Mouse (Mus musculus): ENCODE results near the gene Map3k20. TPM values are rescaled to one million over a fixed set of nuclear protein-coding genes. Genes with fewer than 3 reads are reported as not detected.

Gene Map3k20
- total RNA-seq, 2 experiments from 2014 or later = 30.5 to 46.9 TPM

DNA sequence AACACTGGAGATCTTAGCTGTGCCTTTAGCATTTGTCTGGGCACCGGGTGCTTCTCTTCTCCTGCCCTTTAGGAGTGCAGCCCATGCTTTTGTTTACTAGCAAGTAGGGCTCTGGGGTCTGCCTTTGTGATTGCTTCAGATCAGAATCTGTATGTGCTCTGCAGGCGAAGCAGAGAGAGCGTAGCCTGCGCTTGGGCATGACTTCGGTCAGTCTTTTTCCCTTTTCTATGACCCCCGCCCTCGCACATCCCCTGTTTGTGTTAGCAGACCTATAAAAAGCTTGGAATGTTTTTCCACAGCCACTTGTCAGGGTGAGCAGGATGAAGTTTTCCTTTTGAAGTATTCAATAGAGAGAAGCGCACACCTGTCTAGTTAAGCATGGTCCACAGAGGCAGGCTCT, 26.0 kb downstream of the Map3k20 start:
- ATAC-seq (replicated peaks; ENCODE audit: low FRiP score, low TSS enrichment, poor library complexity, severe bottlenecking) = no peak

DNA sequence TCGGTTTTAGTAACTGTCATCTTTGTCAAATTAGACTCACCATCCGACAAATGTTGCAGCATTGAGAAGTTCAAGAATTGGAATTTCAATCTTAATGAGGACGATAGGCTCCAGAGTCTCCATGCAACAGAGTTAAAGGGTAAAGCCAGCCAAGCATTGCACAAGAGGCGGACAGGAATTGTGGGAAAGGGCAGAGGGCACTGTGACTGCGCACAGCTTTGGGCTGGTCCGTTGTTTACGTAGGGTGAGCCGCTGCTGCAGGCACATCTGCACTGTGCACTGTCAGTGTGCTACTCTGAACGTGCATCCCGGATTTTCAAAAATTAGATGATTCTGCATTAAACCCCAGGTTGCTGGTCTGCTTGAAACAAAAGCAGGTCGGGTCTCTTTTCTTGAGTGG, 27.9 kb downstream of the Map3k20 start:
- no peak for ATAC-seq (replicated peaks; ENCODE audit: low FRiP score, low TSS enrichment, poor library complexity, severe bottlenecking)

DNA sequence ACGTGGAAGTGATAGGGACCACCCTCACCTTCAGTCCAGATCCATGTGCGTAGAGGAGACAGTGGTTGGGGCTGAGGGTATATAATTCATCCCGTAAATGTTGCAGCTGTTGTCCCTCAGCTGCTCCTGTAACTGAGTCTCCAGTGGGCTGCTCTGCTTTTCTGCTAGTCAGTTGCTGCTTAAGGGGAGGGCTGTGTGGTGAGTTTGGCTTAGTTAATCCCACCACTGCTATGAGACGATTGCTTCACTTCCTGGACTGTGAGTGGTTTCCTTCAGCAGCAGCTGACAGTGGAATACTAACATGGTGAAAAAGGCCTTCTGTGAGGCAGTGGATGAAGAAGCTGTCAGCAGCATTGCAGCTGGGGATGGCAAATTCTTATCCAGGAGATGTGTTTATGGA, 33.0 kb downstream of the Map3k20 start:
- ATAC-seq (replicated peaks; ENCODE audit: low FRiP score, low TSS enrichment, poor library complexity, severe bottlenecking) = no peak

DNA sequence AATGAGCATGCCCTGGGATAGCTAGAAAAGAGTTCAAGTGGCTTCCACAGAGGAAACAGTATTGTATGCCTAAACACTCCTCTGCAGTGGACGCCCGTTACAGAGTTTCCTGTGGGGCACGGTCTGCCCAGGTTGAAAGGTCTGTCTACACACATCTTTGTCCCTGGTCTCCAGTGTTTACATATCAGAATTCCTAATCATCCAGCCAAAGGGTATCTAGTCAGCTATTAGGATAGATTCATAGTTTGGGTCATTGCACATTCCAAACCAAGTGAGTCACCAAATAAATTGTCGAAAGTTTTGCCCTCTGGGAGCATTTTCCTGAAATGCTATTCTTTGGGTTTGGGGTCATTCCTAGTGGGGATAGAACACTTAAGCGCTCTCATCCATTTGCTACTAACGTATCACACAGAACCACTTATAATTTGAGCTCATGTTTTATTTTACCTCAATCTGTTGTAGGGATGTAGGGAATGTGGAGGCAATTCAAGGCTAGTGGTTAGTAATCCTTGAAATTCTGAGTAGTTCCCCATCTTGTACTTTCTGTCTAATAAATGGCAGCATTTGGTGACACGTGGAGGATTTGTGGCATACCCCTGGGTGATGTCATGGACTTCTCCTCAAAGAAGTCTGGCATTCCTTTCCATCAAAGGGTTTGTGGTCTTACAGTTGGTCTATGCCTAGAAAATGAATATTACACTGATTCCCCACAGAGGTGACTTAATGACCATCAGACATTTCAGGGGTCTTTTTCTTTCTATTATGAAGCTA, 33.8 kb downstream of the Map3k20 start:
- ATAC-seq (replicated peaks; ENCODE audit: low FRiP score, low TSS enrichment, poor library complexity, severe bottlenecking) = no peak

DNA sequence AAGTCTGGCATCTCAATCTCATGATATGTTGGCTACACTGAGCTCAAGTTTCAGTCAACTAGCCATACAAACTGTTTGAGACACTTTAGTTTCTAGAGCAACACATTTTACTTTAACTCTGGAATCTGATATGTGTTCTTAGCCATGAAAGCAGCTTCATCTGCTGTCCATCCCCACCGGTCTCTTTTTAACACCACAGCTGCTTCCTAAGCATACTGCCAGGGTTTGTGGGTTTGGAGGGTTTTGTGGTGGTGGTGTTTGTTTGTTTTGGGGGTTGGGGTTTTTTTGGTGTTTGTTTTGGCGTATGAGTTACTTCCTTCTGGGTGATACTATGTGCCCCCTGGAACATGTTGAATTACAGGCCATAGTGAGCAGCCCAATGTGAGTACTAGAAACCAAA, 35.2 kb downstream of the Map3k20 start:
- ATAC-seq (replicated peaks; ENCODE audit: low FRiP score, low TSS enrichment, poor library complexity, severe bottlenecking) = no peak

DNA sequence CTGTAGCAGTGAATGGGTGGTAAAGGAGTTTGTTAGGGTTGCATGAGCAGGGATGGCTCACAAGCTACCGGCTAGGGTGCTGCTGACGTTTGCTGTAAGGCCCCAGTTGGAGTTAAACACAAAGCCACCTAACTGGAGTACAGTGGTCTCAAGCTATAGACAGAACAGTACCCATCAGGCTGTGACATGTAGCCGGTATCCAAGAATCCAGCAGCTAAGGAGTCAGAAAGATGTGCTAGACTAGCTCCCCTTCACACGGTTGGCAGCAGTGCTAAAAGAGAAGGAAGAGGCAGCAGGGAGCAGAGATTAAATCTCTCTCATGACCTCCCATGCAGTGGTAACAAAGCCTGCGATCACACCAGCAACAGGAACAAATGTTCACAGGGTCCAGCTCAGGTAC, 36.2 kb downstream of the Map3k20 start:
- no peak for ATAC-seq (replicated peaks; ENCODE audit: low FRiP score, low TSS enrichment, poor library complexity, severe bottlenecking)

DNA sequence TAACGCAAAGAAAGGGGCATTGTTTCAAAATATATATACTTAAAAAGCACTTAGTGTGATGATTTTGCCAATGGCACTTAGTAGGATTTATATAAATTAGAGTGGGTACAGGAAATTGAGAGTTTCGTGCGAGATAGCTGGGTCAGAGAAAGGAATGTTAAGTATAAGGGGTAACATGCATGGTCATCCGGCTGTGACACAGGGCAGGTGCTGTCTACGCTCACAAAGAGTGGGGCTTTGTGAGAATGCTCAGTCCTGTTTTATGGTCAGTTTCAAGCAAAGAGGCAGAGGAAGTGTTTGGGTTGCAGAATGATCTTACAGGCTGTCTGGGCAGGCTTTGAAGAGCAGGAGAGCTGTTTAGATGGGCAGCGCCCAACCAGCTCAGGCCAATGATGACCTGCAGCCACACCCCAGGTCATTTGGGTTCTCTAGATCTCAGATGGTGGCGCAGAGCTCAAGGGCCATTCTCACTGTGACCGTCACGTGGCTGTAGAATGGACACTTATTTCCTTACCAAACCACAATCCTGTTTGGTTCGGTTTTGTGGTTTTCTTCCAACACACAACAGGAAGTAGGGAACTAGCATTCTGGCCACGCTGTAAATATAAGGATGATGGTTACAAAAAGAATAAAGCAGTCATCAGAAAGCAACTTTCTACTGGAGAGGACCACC, 37.4 kb downstream of the Map3k20 start:
- ATAC-seq (replicated peaks; ENCODE audit: low FRiP score, low TSS enrichment, poor library complexity, severe bottlenecking) = no peak

DNA sequence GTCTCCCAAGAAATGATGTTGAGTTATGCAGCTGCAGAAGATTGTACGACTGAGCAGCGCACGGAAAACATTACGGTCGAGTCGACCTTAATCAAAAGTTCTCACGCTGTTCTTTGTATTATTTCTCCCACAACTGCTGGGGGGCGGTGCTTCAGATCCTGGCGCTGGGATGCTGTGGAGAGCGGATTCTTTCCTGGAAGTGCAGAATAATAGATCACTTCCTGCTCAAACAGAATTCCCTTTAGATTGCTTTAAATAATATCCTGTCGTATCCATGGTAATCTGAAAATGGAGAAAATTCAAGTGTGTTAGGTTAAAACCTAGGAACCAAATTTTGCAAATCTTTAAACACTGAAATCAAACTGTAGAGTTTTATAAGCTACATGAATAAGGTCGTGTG, 39.0 kb downstream of the Map3k20 start:
- no peak for ATAC-seq (replicated peaks; ENCODE audit: low FRiP score, low TSS enrichment, poor library complexity, severe bottlenecking)

DNA sequence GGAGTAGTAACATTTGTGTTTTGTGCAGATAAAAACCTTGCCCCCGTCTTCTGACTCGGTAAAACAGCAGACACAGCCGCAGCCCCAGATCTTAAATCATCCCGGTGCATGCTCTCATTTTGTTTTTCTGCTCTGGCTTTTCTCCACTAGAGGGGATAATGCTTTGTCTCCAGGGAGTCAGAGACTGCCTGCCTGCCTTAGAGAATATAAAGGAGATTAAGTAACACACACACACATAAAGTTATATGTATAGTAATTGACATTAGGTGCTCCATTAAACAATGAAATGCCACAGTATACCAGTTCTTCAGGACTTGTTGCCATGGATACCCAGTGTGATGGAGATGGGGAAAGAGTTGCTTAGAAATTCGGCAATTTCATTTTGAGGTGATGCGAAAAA, 41.1 kb downstream of the Map3k20 start:
- no peak for ATAC-seq (replicated peaks; ENCODE audit: low FRiP score, low TSS enrichment, poor library complexity, severe bottlenecking)

DNA sequence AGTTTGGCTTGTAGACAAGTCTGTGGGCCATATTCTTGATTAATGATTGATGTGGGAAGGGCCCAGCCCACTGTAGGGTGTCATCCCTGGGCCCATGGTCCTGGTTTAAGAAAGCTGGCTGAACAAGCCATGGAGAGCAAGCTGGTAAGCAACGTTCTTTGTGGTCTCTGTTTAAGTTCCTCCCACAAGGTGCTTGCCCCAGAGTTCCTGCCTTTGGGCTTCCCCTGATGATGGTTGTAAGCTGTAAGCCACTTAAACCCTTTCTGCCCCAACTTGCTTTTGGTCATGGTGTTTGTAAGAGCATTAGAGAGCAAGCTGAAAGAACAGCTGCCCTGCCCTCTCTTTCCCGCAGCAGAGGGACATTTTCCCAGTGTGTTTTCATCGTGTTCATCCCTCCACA, 43.0 kb downstream of the Map3k20 start:
- no peak for ATAC-seq (replicated peaks; ENCODE audit: low FRiP score, low TSS enrichment, poor library complexity, severe bottlenecking)

DNA sequence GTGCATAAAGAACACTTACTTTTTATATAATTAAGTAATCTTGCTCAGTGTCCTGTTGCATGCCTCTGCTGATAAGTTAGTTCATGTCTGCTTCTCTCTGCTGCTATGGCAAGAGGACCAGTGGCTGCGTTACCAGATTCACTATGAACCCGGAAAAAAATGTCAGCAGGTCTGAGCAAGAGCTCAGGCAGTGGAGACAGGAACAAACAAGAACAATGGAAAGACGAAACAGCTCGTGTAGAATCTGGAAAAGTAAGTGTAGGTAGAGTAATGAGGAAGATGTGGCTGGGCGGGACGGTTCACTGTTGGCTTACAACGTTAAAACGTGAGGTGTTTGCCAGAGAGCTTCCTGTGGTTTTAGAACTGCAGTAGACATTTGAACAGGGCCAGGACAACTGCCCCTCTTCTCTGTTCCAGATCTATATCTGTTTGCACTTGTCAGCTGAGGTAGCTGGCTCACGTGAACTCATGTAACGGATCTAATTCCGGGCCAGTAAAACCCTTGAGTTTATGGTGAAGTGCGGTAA, 45.6 kb downstream of the Map3k20 start:
- peak; percentile 52; the same call in 1 of the 2 replicates for ATAC-seq (replicated peaks; ENCODE audit: low FRiP score, low TSS enrichment, poor library complexity, severe bottlenecking)

DNA sequence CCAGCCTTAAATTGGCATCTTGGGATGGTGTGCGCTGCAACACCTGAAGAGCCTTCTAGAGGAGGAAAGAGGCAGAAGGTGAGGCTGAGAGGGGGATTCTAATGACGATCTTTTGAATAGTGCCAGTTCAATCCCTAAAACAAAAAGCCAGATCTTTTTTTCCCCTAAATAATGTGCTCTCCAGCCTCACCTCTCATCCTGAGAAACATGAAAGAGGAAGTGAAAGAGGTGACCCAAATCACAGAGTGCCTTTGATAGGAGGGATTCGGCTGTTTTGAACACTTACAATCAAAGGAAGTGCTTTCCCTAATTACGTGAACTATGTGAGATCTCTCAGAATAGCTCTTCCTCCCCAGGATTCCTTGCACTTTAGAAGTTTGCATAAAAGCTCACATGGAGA, 46.6 kb downstream of the Map3k20 start:
- ATAC-seq (replicated peaks; ENCODE audit: low FRiP score, low TSS enrichment, poor library complexity, severe bottlenecking) = no peak

DNA sequence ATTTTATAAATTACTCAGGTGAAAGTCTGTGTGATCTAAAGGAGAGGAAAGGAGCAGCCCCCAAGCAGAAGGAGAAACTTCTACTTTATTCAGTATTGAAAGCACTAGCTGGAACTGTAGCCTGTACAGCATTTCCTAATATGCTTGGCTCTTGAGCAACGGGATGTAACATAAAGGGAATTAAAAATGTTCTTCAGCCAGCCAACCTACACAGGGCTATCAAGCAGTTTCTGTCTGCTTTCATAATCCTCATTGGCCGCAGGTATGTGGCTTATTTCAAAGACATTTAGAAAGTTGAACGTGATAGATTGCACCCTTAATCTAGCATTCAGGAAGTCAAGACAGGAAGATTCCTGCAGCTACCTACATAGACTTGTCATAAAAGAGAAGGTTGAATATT, 47.8 kb downstream of the Map3k20 start:
- ATAC-seq (replicated peaks; ENCODE audit: low FRiP score, low TSS enrichment, poor library complexity, severe bottlenecking) = no peak

DNA sequence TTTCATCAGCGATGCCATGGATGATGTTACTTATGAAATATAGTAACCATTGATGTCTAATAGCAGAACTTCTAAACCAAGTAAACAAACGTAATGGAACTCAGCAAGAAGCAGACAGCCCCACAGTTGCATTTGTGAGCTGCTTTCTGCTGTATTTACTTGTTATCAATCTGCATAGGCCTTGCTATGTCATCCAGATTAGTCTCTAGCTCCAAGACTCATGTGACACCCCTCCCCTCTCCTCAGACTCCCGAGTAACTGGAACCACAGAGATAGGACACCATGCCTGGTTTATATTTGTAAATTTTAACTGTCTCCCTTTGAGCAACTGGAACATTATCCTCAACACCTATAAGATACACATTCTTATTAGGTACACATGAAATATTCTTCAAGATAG, 51.4 kb downstream of the Map3k20 start:
- ATAC-seq (replicated peaks; ENCODE audit: low FRiP score, low TSS enrichment, poor library complexity, severe bottlenecking) = peak; percentile 94

DNA sequence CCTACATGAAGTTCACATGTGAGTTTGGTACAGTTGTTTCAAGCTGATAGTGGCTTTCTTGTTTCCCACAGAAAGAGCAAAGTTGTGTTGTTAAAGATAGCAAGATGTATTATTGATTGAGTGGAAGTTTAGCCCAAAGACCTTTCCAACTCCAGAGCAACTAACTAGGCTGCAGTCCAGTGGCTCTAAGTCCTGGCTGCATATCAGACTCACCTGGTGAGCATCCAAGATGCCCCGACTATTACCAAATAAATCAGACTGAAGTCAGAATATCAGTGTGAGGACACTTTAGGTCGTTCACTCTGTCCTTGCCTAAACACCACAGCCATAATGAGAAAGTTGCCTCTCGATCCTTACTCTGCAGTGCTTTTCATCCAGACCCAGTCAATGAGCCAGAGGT, 59.8 kb downstream of the Map3k20 start:
- no peak for ATAC-seq (replicated peaks; ENCODE audit: low FRiP score, low TSS enrichment, poor library complexity, severe bottlenecking)

DNA sequence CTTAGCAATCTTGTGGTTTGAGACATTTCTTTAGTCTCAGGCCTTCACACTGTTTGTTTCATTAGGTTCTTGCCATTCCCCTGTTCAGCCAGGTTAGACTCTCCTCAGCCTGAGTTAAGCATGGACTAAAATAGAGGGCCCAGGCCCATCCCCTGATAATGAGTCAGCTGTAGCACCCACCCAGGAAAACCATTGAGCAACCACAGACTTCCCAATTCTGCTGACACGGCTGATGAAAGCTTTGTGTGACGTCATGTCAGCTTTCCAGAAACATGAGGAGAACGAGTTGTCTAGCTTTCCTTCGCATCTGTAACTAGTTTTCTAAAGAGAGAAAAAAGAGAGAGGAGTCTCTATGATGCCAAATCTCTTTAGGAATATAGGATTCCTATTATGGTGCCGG, 65.9 kb downstream of the Map3k20 start:
- ATAC-seq (replicated peaks; ENCODE audit: low FRiP score, low TSS enrichment, poor library complexity, severe bottlenecking) = no peak

DNA sequence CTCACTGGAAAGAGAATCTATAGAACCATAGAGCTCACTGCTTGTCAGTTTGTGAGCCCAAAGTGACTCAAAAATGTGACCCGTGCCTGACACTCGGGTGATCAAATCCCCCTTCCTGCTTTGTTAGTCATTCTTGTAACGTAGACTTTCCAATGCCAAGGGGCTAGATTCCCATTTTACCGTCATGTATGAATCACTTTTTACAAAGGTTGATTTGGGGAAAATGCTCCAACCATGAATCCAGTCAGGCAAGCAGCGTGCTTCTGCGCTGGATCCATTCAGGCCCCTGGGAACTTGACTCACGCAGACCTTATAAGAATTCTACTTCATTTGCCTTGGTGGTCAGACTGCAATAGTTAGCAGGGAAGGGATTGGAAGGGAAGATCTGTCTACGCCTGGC, 66.3 kb downstream of the Map3k20 start:
- ATAC-seq (replicated peaks; ENCODE audit: low FRiP score, low TSS enrichment, poor library complexity, severe bottlenecking) = no peak

DNA sequence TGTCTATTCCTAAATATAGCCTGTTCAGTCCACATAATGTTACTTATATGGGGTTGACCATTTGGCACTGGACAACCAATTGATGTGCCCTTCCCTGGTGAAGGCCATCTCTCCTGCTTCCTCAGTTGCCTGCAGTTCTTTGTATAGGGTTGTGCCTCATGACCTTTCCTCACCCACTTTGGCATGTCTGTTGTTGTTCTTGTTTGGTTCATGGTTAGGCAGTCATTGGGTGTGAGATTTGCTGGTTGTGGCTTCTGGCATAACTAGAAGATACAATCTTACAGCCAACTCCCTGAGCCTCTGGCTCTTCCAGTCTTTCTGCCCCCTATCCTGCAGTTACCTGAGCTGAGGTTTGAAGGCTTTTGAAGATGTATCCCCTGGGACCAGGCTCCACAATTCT, 67.3 kb downstream of the Map3k20 start:
- ATAC-seq (replicated peaks; ENCODE audit: low FRiP score, low TSS enrichment, poor library complexity, severe bottlenecking) = no peak

DNA sequence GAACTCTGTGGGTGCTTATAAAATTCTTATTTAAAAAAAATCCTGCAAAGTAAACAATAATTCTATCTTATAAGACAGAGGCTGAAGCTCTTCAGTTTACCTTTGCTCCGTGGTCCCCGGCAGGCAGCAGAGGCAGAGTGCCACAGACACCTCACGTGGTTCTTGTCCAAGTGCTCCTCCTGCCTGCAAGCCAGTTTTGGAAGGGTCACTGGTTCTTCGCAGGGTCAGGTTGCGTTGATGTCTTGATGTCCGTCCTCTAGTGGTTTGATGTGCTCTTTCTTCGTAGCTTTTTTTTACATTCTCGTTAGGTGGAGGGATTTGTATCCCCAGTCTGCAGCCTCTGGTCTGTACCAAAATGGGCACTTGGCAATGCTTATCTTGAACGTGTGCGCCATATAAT, 71.0 kb downstream of the Map3k20 start:
- no peak for ATAC-seq (replicated peaks; ENCODE audit: low FRiP score, low TSS enrichment, poor library complexity, severe bottlenecking)

DNA sequence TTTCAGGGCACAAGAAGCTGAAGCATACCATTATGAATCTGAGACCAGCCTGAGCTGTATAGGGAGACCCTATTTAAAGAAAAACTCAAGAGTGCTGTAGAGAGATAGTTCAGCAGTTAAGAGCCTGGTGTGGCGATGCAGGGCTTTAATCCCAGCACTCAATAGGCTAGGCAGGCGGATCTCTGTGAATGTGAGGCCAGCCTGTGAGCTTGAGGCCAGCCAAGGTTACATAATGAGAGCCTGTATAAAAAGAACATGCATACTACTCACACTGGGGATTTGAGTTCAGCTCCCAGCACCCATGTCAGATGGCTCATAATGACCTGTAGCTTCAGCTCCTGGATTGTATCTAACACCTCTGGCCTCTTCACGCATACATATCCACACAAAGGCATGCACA, 76.1 kb downstream of the Map3k20 start:
- no peak for ATAC-seq (replicated peaks; ENCODE audit: low FRiP score, low TSS enrichment, poor library complexity, severe bottlenecking)

DNA sequence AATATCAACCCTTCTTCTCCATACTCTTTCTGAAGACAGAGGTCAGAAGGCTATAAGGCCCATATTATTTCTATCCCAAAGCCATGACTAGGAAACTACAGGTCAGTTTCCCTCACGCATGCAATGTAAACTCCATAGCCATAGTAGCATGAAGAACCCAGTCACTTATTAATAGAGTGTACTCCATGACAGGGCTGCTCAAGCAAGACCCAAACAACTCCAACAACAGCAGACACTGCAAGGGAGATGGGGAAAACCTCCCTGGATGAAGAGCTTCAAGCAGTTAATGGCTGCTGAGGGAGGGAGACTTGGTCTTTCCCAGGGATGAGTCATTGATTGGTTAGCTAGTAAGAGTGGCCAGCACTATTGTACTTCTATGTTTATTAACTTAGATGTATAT, 78.0 kb downstream of the Map3k20 start:
- no peak for ATAC-seq (replicated peaks; ENCODE audit: low FRiP score, low TSS enrichment, poor library complexity, severe bottlenecking)

All from megakaryocyte-erythroid progenitor cell, adult 5-6 weeks (primary cell).